Mouse (Mus musculus) liver, adult (tissue): Measurements from ENCODE around the gene Fa2h.

Source experiments
- GATA4 ChIP-seq: IDR thresholded peaks from 2 replicates; pipeline ENCODE4 v1.6.1; 2014; ENCODE audit warnings: mild to moderate bottlenecking, low read length; ENCODE audit not compliant: insufficient replicate concordance

Fa2h gene

GRCm38 (mm10) chr8:111325222-111325790, 68.3 kb downstream of the Fa2h start:
- TF ChIP-seq GATA4, result no peak

GRCm38 (mm10) chr8:111314729-111315128, 78.9 kb downstream of the Fa2h start:
- TF ChIP-seq GATA4, result no peak

- no peak for TF ChIP-seq GATA4
These were observed 80.9 kb downstream of the Fa2h start for GRCm38 (mm10) chr8:111312758-111313162.

- no peak for TF ChIP-seq GATA4
These were observed 88.4 kb downstream of the Fa2h start for GRCm38 (mm10) chr8:111305031-111305730.

- no peak for TF ChIP-seq GATA4
These were observed 89.3 kb downstream of the Fa2h start for GRCm38 (mm10) chr8:111304359-111304758.

GRCm38 (mm10) chr8:111300597-111301546, 92.8 kb downstream of the Fa2h start:
- TF ChIP-seq GATA4, result no peak

GRCm38 (mm10) chr8:111299821-111300568, 93.6 kb downstream of the Fa2h start, which contains the start of gene Rfwd3:
Rfwd3 (minus strand) TSS chr8:111300222.
- no peak; the same call in 1 of the 2 replicates for TF ChIP-seq GATA4

GRCm38 (mm10) chr8:111299363-111299820, 94.2 kb downstream of the Fa2h start:
- TF ChIP-seq GATA4, result no peak

GRCm38 (mm10) chr8:111298011-111298410, 95.6 kb downstream of the Fa2h start:
- no peak for TF ChIP-seq GATA4
